Mouse (Mus musculus) brain, embryonic 14.5 days (tissue): Measurements from ENCODE around the gene Golga4. TPM values are rescaled to one million over a fixed set of nuclear protein-coding genes. Genes with fewer than 3 reads are reported as not detected.

ENCODE experiments used
- DNase-seq: peaks from one replicate; pipeline ENCODE4 v3.0.0-alpha.2; 2011; ENCODE audit warnings: low read depth
- CTCF ChIP-seq: fragments of 200-500 bp; IDR thresholded peaks from 2 replicates; pipeline ENCODE4 v1.5.1; 2012; ENCODE audit warnings: inconsistent platforms, mild to moderate bottlenecking, moderate library complexity, borderline replicate concordance; ENCODE audit not compliant: insufficient read depth, insufficient read length; ENCODE audit errors: extremely low read depth
- POLR2A ChIP-seq: fragments of 200-500 bp; IDR thresholded peaks from 2 replicates; pipeline ENCODE4 v1.6.1; 2012; ENCODE audit warnings: mild to moderate bottlenecking, inconsistent platforms, borderline replicate concordance; ENCODE audit not compliant: poor library complexity, insufficient read depth, insufficient read length, severe bottlenecking; ENCODE audit errors: extremely low read depth
- polyA plus RNA-seq: library from polyadenylated mRNA; depleted of rRNA; stranded (reverse); fragments of >200 nt; gene quantifications from 2 replicates; pipeline ENCODE4 v1.2.3, GENCODE M21; 2012

Gene Golga4
- polyA plus RNA-seq, 1 experiment, result 60.5 TPM

- TF ChIP-seq POLR2A (no peak), CTCF (no peak)
- DNase-seq, result no peak
Observed at GRCm38 (mm10) chr9:118580371-118580770, 74.3 kb downstream of the Golga4 start.

- TF ChIP-seq CTCF, result no peak
- no peak for TF ChIP-seq POLR2A
- no peak for DNase-seq
Observed at GRCm38 (mm10) chr9:118582757-118583156, 76.7 kb downstream of the Golga4 start.

GRCm38 (mm10) chr9:118584838-118585237, 78.8 kb downstream of the Golga4 start:
- TF ChIP-seq CTCF (no peak), POLR2A (no peak)
- no peak for DNase-seq

- no peak for DNase-seq
- TF ChIP-seq CTCF, result no peak
- TF ChIP-seq POLR2A, result no peak
Observed at GRCm38 (mm10) chr9:118585998-118586397, 79.9 kb downstream of the Golga4 start.

- DNase-seq, result no peak
- no peak for TF ChIP-seq POLR2A
- no peak for TF ChIP-seq CTCF
Observed at GRCm38 (mm10) chr9:118587115-118587514, 81.0 kb downstream of the Golga4 start.

GRCm38 (mm10) chr9:118589249-118589648, 83.2 kb downstream of the Golga4 start:
- DNase-seq, result peak; percentile 51
- TF ChIP-seq CTCF (peak; percentile 75), POLR2A (no peak)

- peak; percentile 77 for DNase-seq
- TF ChIP-seq CTCF (no peak), POLR2A (no peak)
Observed at GRCm38 (mm10) chr9:118590230-118590629, 84.2 kb downstream of the Golga4 start.

GRCm38 (mm10) chr9:118591633-118592032, 85.6 kb downstream of the Golga4 start:
- no peak for DNase-seq
- no peak for TF ChIP-seq POLR2A

- TF ChIP-seq CTCF (no peak), POLR2A (no peak)
- no peak for DNase-seq
Observed at GRCm38 (mm10) chr9:118592585-118593249, 86.7 kb downstream of the Golga4 start.

GRCm38 (mm10) chr9:118593443-118593842, 87.4 kb downstream of the Golga4 start:
- TF ChIP-seq POLR2A, result no peak
- no peak for TF ChIP-seq CTCF

GRCm38 (mm10) chr9:118596767-118597166, 90.7 kb downstream of the Golga4 start:
- no peak for DNase-seq
- TF ChIP-seq POLR2A (no peak), CTCF (no peak)

More at GRCm38 (mm10) chr9:118593443-118593842, 87.4 kb downstream of the Golga4 start:
- DNase-seq, result no peak

- peak; percentile 37 for DNase-seq
Observed at GRCm38 (mm10) chr9:118600393-118600792, 94.3 kb downstream of the Golga4 start.
